Mouse (Mus musculus): ENCODE results near the gene Fam43b.

Gene Fam43b

DNA sequence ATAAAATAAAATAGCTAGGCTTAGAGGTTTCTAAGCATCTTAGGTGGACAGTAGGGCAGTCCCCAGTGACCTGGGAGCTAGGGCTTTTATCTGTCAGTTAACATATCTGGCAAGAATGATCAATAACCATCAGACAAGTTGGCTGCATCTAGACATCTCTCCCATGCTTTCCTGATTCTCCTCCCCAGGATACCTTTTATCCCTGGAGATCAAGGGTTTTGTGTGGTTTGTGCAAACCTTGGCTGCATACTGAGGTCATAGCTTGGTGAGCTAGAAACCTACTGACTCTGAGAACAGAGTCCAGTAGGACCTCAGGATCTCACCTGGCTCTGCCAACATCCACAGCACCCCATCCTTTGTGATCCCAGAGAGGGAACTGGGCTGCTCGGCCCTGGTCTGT lies 49.0 kb downstream of the Fam43b start:
- DNase-seq: no peak

DNA sequence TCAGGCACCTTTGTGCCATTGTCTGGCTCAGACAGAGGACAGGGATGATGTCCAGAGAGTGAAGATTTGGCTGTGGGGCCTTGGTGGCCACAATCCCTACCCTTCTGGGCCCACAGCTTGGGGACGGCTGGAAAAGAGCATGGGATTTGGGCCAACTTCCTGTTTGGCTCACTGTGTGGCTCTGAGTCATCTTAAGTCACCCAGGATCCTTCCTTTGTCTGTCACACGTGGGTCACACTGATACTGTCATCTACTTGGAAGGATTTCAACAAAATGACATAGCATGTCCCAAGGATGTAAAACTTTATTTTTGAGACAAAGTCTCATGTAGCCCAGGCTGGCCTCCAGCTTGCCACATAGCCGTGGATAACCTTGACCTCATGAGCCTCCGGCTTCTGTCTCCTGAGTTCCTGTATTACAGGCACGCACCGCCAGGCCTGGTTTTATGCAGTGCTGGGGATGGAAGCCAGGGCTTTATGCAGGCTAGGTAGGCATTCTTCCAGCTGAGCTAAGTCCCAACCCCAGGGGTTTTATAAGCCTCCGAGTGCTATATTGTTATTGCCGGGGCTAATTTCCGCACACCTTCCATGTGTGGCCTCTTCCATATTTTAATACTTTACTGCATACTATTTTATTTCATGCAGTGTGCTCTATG lies 51.3 kb downstream of the Fam43b start:
- DNase-seq: peak in 1 of 2 experiments; percentile 43

All from cerebellum, adult 18-20 months (tissue).